Mouse (Mus musculus): ENCODE measurements around the gene Gpr4. TPM values are rescaled to one million over a fixed set of nuclear protein-coding genes. Genes with fewer than 3 reads are reported as not detected.

Gpr4 gene
- total and polyA plus RNA-seq, 3 experiments, result 0.15 to 0.19 TPM; not detected in 1

- H3K27me3 ChIP-seq (ENCODE audit: control insufficient read depth in 1 of 2, insufficient read depth in 2 of 2, low read length in 2 of 2), result no peaks in the 10 kb centered on the region
- H3K79me2 ChIP-seq (ENCODE audit: control insufficient read depth, insufficient read depth, low read length, poor library complexity), result no peaks in the 10 kb centered on the region
- H3K4me1 ChIP-seq (ENCODE audit: control insufficient read depth in 1 of 2, insufficient read depth in 2 of 2, low read length in 2 of 2), result no peaks in the 10 kb centered on the region
- no peaks in the 10 kb centered on the region for H3K9me3 ChIP-seq (replicated peaks; ENCODE audit: insufficient read depth, low read length)
- no peak for TF ChIP-seq SIN3A (IDR thresholded peaks at IDR 0.05; ENCODE audit: low read length)
- no peak overlapping the region for H3K27ac ChIP-seq (ENCODE audit: control insufficient read depth, low read depth, low read length)
- no peak overlapping the region for H3K4me3 ChIP-seq (ENCODE audit: control insufficient read depth in 1 of 2, insufficient read depth in 1 of 2, low read depth in 2 of 2, low read length in 2 of 2)
- no peak overlapping the region for H3K9ac ChIP-seq (ENCODE audit: control insufficient read depth, low read depth, low read length, poor library complexity, severe bottlenecking)
- H3K36me3 ChIP-seq (ENCODE audit: control insufficient read depth in 1 of 2, insufficient read depth in 2 of 2, low read length in 2 of 2), result peaks cover 0 to 3% of the 10 kb centered on the region in 2 experiments; a peak in 2 of 4 replicates
- no peak for DNase-seq (ENCODE audit: low read depth, low spot score)
Observed at GRCm38 (mm10) chr7:19253437-19253836, 41.1 kb downstream of the Gpr4 start.

DNA sequence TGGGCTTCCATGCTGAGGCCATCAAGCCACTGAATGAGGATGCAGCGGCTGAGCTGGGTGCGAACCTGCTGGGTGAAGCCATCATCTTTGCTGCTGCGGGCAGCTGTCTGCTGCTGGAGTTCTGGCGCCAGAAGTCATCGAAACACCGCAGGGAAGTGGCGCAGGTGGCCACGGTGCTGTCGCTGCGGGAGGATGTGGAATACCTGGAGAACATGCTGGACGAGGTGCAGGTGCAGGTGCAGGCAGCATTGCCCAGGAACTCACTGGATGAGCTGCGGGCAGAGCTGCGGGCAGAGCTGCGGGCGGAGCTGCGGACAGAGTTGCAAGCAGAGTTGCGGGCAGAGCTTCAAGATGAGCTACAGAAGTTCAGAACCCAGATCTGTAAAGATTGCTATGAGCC is 43.1 kb downstream of the Gpr4 start:
- H3K36me3 ChIP-seq (ENCODE audit: control insufficient read depth in 1 of 2, insufficient read depth in 2 of 2, low read length in 2 of 2), result peaks cover 2 to 3% of the 10 kb centered on the region in 2 experiments; a peak in 3 of 4 replicates
- H3K27ac ChIP-seq (ENCODE audit: control insufficient read depth, low read depth, low read length), result no peak overlapping the region
- H3K27me3 ChIP-seq (ENCODE audit: control insufficient read depth in 1 of 2, insufficient read depth in 2 of 2, low read length in 2 of 2), result no peaks in the 10 kb centered on the region
- H3K79me2 ChIP-seq (ENCODE audit: control insufficient read depth, insufficient read depth, low read length, poor library complexity), result no peaks in the 10 kb centered on the region
- H3K9ac ChIP-seq (ENCODE audit: control insufficient read depth, low read depth, low read length, poor library complexity, severe bottlenecking), result no peak overlapping the region
- no peak for DNase-seq (ENCODE audit: low read depth, low spot score)
- no peaks in the 10 kb centered on the region for H3K4me1 ChIP-seq (ENCODE audit: control insufficient read depth in 1 of 2, insufficient read depth in 2 of 2, low read length in 2 of 2)
- TF ChIP-seq RAD21 (IDR thresholded peaks at IDR 0.05; ENCODE audit: low read depth, low read length) (no peak), TBP (IDR thresholded peaks at IDR 0.05; ENCODE audit: low read depth, low read length) (no peak), ELF1 (IDR thresholded peaks at IDR 0.05; ENCODE audit: low read depth, low read length) (no peak), UBTF (IDR thresholded peaks at IDR 0.05; ENCODE audit: borderline replicate concordance, insufficient read depth, low read depth, low read length) (no peak), MAFK (IDR thresholded peaks at IDR 0.05; ENCODE audit: borderline replicate concordance, low read depth, low read length) (no peak)
- H3K9me3 ChIP-seq (replicated peaks; ENCODE audit: insufficient read depth, low read length), result no peaks in the 10 kb centered on the region
- no peak overlapping the region for H3K4me3 ChIP-seq (ENCODE audit: control insufficient read depth in 1 of 2, insufficient read depth in 1 of 2, low read depth in 2 of 2, low read length in 2 of 2)

DNA sequence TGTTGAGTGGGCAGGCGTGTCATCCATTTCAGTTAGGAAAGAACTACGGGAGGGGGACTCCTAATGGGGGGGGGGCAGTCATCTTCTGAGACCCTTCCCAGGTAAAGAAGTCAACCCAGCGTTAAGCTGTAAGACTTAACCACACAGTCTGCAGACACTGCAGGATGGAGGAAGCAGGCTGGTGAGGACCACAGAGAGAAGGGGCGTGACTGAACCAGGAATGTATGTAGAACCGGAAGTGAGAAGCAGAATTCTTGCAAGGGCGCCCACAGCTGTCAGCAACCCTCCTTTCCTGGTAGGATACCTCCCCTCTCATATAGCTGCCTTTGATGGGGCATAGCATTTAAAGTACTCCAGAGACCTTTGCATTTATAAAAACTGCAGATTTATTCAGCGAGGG is 44.2 kb downstream of the Gpr4 start:
- peaks cover 2 to 3% of the 10 kb centered on the region in 2 experiments; a peak in 3 of 4 replicates for H3K36me3 ChIP-seq (ENCODE audit: control insufficient read depth in 1 of 2, insufficient read depth in 2 of 2, low read length in 2 of 2)
- TF ChIP-seq ZC3H11A (IDR thresholded peaks at IDR 0.05; ENCODE audit: low read depth, low read length), result no peak
- TF ChIP-seq POLR2A (IDR thresholded peaks at IDR 0.05; ENCODE audit: control insufficient read depth in 1 of 2, insufficient read depth in 1 of 2, low read depth in 1 of 2, low read length in 2 of 2, poor library complexity in 1 of 2), result no peak
- TF ChIP-seq EP300 (IDR thresholded peaks at IDR 0.05; ENCODE audit: low read depth in 1 of 2, low read length in 2 of 2), result no peak
- TF ChIP-seq SMC3 (IDR thresholded peaks at IDR 0.05; ENCODE audit: low read depth, low read length), result no peak
- TF ChIP-seq CTCF (IDR thresholded peaks at IDR 0.05 in 2 of 3, conservative IDR thresholded peaks at IDR 0.05 in 1 of 3; ENCODE audit: control insufficient read depth in 1 of 3, insufficient read depth in 1 of 3, low read depth in 2 of 3, low read length in 3 of 3, poor library complexity in 1 of 3, severe bottlenecking in 1 of 3), result no peak
- no peak for TF ChIP-seq GATA1 (IDR thresholded peaks at IDR 0.05; ENCODE audit: low read depth, low read length)
- DNase-seq (ENCODE audit: low read depth, low spot score), result no peak
- H3K9me3 ChIP-seq (replicated peaks; ENCODE audit: insufficient read depth, low read length), result no peaks in the 10 kb centered on the region
- no peak overlapping the region for H3K27ac ChIP-seq (ENCODE audit: control insufficient read depth, low read depth, low read length)
- no peak overlapping the region for H3K9ac ChIP-seq (ENCODE audit: control insufficient read depth, low read depth, low read length, poor library complexity, severe bottlenecking)
- H3K79me2 ChIP-seq (ENCODE audit: control insufficient read depth, insufficient read depth, low read length, poor library complexity), result no peaks in the 10 kb centered on the region
- no peaks in the 10 kb centered on the region for H3K4me1 ChIP-seq (ENCODE audit: control insufficient read depth in 1 of 2, insufficient read depth in 2 of 2, low read length in 2 of 2)
- H3K4me3 ChIP-seq (ENCODE audit: control insufficient read depth in 1 of 2, insufficient read depth in 1 of 2, low read depth in 2 of 2, low read length in 2 of 2), result no peak overlapping the region
- H3K27me3 ChIP-seq (ENCODE audit: control insufficient read depth in 1 of 2, insufficient read depth in 2 of 2, low read length in 2 of 2), result no peaks in the 10 kb centered on the region
